Mouse (Mus musculus) gastrocnemius, adult 8-10 months (tissue): Measurements from ENCODE around the gene Cdkn1c. TPM values are rescaled to one million over a fixed set of nuclear protein-coding genes. Genes with fewer than 3 reads are reported as not detected.

Source experiments
- DNase-seq, 2 experiments: peaks; one replicate each; pipeline ENCODE4 v3.0.0; 2022; ENCODE audit warnings: low spot score in 2 of 2
- total RNA-seq, 4 experiments: library from RNA; stranded (reverse); gene quantifications; 2 replicates each; pipeline ENCODE4 v1.2.4; 2022

Gene Cdkn1c
- total RNA-seq, 4 experiments from 2014 or later, result 14.9 to 27.6 (median 22.9) TPM

DNA sequence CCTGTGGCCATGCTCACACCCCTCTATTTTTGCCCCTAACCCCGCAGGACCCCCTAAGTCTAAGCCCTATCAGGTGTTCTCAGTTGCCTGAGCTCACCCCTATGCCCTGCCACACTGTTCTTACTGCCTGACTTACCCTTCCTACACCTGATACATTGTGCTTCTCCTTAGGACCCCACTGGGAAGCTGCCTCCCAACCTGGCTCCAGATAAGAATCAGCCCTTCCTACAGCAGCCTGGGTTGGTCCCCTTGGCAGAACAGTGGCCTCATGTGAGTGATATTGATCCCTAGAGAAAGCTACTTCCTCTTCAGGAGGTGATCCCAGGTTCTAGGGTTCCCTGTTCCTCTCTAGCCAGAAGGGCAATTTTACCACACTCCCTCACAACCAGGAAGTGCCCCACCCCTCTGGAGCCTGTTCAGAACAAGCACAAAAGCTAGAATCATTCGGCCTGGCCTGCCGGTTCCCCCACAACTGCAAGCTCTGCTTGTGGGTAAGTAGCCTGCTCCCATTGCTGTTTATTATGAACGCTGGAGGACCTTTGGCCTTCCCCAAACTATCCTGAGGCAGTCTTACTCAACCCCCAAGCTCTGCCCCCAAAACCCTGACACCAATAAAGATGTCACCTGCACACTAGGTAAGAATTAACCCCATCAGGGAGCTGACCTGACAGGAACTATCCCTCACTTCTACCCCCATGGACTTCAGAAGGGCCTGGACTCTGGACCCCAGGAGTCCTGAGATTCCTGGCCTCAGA is 12.7 kb upstream of the Cdkn1c start, which contains the start of gene Slc22a18:
Gene Slc22a18, plus strand, starts transcription at position 390 of the 755 bp plus-strand sequence.
- no peak for DNase-seq

DNA sequence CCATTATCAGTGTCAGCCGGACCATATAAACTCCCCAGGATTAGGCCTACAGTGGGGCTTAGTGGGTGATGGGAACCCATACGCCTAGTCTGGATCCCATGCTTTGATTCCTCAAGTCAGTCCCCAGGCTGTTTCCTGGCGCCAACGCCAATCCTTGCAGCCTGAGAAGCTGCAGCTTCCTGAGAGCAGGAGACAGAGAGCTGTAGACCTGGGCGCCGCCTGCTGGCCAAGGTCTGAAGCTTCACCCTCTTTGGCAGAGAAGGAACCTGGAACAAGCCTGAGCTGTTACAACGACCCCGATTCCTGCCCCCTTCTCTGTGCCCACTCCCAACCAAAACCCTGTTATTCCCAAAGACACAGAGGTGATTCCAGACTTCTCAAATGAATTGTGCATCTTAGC is 9.1 kb upstream of the Cdkn1c start:
- peak; percentile 22 to 42 for DNase-seq

DNA sequence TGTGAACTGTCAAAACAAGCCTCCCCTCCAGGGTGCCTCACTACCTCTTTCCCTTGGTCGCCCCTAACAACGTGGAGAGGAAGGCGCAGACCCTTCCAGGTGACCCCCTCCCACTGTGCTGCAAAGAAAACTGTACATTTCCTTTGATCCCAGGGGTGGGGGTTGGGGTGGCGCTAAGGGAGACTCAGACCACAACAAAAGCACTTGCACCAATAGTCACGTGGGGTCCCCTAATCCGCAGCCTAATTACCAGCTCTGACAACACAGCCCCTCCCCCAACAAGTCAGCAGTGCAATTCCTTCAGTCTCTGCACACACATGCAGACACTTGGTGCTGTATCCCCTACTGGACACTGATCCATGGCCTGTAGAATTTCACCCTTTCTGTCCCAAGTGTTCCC is 6.9 kb upstream of the Cdkn1c start:
- no peak for DNase-seq

DNA sequence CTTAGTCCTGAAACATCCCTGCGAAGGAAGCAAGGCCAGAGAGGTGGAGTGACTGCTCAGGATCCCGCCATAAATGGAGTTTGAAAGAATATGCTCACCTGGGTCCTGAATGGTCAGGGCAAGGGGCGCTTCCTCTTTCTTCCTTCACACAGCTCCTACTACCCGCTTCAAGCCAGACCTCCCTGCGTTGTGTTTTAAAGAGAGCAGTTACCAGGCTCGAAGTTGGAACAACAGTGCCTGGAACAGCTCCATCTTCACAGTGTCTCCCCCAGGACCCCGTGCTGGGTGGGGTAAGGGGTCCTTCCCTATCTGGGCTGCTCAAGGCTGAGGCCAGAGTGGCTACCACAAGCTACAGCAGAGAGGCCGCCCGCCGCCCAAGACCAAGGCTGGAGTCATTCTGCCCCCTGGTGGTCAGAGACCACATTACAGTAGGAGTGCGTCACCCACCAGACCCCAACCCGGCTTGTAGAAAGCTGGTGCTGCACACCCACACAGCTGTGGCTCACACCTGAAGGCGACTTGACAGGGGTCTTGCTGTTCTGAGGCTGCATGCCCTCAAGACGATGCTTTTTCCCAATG is 5.3 kb upstream of the Cdkn1c start:
- DNase-seq, result peak; percentile 67 to 73

DNA sequence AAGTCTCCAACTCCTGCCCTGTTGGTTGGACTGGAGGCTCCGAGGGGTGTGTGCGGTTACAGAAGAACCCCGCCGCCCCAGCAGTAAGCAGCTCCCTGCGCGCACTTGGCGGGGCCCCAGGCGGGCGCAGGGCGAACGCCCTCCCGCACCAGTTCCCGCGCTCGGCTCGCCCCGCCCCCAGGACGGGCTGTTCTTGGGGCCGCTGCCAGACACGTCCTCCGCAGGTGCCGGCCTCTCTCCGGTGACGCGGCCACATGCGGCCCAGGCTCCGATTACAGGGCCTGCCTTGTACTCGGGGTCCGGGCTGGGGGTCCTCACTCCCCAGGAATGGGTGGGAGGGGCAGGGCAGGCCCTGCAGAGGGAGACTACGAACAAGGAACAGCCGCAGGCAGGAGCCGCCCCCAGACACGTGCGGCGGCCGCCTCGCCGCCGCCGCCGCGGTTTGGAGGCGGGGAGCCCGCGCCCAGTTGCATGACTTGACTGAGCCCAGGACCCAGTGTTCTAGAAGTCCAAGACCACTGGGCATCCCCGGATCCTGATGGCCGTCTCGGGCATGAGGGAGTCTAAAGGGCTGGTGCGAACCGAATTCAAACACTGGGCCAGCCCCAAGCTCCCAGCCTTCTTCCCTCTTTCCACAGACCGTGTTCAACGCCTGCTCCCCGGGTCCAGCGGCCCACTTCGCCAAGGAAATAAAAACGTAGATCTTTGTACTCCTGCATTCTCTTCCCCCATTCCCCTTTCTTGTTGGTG is 4.1 kb upstream of the Cdkn1c start:
- DNase-seq, result peak in 1 of 2 experiments; percentile 22

DNA sequence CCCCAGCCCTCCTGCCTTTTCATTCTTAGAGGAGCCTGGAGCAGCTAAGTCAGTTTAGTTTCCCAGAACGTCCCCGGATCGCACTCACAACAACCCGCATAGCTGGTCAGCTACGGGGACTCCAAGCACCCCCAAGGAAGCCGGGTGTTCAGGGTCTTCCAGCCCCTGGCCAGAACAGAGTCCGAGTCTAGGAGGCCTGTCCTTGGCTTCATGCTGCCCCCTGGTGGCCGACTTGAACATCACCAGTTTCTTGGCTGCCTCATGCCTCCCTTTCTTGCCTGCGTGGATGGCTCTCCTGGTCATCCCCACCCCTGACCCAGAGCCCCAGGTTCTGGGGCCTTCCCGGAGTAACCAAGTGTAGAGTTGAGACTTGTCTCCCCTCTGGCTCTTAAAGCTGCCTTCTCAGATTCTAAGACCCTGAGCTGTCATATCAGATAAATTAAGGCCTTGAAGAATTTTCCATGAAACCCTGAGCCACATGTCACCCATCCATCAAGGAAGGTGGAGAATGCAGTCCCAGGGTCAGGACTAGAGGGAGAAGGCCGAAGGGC is 3.1 kb upstream of the Cdkn1c start:
- peak in 1 of 2 experiments; percentile 46 for DNase-seq

DNA sequence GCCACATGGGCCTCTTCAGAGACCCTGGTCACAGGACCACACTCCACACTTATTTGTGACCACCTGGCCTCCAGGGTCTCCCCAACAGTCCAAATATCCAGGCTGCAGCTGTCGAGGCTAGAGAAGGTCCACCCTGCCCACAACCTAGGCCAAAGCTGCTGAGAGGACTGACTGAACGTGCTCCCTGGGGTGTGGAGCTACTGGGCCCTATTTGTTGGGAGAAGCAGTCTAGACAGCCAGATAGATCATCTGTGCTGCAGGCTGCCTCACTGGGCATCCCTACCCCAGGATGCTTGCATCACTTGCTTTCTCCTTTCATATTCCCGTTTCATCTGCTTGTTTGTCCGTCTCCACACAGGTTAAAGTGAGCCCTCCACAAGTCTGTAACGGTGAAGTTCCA is 1.7 kb upstream of the Cdkn1c start:
- DNase-seq, result no peak

DNA sequence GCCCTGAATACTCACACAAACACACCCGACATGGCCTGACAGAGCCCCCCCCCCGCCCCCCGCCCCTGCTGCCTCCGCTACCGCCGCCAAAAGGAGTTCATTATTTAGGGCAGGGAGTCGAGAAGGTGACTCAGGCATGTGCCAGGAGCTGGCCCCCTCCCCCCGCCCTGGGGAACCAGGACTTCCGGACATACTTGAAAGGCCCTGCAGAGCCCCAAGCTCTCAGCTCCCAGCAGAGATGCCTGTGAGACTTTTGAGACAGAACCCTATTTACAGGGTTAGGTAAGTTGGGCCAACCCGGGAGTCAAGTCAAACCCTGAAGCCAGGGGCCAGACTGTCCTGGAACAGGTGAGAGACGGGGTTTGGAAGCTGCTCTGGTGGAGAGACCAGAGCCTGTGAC is 1.1 kb upstream of the Cdkn1c start:
- no peak for DNase-seq

DNA sequence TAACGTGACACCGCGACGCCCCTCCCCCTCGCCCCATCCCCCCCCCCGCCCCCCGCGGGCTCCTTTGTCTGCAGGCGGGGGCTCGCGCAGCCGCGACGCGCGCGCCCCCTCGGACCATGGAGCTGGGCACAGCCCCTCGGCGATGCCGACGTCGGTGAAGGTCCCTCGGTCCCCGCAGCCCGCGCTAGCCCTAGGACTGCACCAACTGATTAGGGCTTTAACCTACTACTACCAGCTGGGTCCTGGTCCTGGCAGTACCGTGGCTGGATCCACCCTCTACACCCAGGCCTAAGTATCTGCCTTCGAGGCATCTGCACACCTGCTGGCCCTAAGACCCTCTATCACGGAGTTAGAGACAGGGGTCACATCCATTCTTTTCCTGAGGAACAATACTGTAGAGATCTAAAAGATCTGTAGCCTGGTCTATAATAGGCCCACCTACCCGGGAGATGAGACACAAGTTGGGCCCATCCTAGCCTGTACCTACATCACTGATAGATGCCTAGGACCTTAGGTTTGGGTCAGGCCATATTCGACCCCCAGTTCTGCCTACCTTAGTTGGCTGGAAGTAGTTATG is 532 bp upstream of the Cdkn1c start:
- peak in 1 of 2 experiments; percentile 23 for DNase-seq

DNA sequence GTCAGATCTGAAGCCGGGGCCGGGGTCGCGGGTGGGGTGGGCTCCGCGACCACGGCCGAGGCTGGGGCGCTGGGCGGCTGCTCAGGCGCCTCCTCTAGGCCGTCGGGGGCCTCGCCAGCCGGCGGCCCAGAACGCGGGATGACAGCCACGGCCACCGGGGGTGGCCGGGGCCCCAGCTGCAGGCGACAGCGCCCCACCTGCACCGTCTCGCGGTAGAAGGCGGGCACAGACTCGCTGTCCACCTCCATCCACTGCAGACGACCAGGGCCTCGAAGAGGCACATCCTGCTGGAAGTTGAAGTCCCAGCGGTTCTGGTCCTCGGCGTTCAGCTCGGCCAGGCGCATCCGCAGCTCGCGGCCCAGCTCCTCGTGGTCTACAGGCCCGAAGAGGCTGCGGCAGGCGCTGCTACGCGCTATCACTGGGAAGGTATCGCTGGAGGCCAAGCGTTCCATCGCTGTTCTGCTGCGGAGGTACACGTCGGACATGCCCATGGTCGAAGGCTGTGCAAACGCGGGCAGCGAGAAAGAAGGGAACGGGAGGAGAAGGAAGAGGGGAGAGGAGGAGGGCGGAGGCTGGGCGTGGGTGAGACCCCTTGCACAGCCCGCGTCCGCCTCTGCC is 524 bp downstream of the Cdkn1c start:
- no peak for DNase-seq

DNA sequence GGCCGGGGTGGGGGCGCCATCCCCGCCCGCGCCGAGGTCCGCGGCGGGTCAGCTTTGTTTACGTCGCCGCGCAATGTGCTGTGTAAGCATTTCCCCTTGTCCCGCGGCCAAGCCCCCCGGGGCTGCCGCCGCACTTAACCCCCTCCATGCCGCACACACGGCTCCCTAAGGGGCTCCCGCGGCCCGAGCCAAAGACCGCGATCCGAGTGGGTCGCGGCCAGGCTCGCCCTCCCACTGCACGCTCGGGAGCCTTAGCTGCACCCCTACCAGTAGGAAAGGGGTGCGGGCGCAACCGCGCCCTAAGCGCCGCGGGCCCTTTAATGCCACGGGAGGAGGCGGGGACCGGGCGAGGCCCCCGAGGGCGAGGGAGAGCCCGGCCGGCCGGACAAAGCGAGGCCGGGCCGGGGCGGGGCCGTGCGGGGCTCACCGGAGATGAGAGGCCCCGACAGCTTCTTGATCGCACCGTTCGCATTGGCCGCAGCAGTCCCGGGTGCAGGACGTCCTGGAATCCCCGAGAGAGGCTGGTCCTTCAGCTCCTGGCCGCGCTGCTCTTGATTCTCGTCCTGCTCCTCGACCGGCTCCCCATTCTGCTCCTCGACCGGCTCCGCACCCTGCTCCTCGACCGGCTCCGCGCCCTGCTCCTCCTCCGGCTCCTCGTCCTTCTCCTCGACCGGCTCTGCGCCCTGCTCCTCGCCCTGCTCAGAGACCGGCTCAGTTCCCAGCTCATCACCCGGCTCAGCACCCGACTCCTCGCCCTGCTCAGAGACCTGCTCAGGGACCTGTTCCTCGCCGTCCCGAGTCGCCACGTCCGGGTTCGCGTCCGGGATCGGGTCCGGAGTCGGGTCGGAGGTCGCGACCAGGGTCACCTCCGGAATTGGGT is 1.3 kb downstream of the Cdkn1c start:
- peak; percentile 34 to 38 for DNase-seq

DNA sequence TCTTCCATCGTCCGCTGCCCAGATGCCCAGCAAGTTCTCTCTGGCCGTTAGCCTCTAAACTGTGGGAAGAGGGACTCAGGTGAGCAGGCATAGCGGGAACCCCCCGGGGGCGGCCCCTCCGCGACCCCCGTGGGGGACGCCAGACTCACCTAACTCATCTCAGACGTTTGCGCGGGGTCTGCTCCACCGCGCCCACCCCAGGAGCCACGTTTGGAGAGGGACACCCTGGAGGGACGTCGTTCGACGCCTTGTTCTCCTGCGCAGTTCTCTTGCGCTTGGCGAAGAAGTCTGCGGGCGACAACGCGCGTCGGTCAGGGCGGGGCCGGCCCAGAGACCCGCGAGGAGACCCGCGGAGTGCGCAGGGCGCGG is 1.9 kb downstream of the Cdkn1c start:
- DNase-seq, result no peak

DNA sequence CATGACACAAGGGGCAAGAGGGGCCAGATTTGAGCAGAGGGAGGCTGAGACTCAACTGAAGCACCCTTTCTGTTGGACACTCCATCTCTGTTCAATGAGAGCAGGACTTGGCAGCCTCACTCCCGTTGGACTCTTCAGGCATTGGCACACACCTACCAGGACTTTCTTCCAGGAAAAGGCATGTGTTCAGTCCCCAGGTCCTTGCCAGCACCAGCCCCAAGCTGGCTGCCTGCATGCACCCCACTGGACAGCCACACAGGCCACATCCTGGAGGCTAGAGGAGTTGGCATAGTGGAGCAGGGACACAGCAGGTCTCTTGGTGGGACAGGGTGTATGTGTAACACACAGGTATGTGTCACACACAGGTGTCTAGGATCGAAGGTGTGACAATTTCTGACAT is 13.7 kb downstream of the Cdkn1c start:
- peak in 1 of 2 experiments; percentile 40 for DNase-seq

DNA sequence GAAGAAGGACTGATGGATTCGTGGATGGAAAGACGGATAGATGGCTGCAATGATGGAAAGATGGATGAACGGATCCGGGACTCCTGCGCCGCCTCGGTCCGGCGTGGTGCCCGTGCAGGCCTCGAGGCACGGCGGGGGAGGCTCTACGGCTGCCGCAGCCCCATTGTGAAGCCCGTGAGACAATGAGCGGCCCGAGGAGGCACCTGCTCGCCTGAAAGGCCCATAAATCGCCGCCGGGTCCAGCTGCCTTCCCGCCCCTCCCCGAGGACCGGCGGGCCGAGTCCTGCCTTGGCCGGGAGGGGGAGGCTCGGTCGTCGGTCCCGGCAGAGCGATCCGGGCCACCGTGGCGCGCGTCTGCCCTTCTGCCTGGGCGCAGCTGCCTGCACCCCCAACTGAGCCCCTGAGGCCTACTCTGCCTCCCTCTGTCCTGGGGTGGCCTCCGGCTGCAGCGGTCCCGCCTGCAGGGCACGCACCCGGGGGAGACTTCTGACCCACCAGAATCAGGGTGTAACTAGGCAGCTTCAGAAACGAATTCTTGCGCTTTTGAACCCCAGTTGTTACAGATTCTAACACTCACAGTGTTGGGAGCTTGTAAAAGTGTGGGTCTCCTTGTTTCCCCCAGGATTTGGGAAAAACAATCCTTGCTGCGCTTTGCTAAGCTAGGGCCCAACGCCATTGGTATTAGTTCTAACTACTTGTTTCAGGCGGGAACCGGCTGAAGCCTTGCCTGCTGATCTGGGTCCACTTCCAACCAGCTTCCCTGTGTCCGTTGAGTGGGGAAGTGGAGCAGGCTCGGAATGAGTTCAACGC is 15.0 kb downstream of the Cdkn1c start:
- DNase-seq, result no peak

DNA sequence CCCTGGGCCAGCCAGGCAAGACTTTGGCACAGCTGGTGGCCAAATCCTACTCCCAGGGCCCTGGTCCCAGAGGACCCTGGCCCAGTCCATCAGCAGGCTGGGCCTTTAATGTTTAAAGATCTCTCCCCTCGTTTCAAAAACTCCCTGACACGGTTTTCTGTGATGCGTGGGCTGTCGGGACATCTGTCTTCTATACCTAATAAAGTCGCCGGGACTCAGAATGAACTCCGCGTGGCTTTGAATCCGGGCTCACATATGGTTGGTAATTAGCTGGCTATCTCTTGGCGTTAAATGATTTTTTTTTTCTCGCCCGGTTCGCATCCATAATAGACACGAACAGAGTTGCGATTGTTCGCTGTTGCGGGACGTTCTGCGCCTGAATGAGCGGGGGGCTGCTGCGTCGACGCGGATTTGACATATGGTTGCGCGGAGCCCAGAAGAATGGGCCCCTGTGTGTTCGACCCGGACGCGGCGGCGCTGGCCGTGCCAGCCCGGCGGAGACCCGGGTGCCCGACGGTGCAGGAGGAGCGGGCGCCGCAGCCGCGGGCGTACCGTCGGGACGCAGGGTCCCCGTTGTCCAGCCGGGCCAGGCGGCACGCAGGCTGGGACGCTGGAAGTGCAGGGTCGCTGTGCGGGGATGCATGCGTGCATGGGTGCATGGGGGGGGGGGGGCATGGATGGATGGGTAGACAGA is 15.7 kb downstream of the Cdkn1c start:
- DNase-seq, result no peak

DNA sequence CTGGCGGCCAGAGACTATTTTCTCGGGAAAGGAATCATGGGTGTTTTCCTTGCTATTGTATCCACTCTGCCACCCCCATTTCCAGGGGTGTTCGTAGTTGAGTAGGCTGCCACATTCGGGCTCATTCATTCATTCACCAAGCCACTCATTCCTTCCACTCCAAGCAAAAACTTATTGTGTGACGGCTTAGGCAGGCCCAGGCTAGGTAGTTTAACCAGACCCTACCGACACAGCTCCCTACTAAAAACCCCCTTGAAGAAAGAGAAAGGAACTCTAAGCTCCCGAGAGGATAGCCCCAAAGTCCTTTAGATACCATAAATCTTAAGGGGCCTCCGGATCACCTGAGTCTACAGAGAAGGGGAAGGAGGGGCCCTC is 16.3 kb downstream of the Cdkn1c start:
- no peak for DNase-seq

DNA sequence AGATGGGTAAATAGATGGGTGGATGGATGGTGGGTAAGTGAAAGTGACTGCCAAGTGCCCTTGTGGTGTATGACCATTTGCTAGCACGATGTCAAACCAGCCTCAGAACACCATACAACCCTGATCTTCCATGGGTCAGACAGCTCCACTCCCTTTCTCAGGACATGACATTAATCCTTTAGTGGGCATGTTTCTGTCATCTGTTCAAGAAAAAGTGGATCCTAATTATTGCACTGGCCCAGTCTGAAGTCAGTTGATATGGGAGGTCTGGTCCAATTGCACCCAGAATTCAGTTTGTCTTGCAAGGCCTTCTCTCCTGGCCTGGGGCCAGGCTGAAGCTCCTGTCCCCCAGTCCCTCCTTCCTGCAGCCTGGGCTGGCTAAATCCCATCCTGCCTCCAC is 21.9 kb downstream of the Cdkn1c start:
- no peak for DNase-seq

DNA sequence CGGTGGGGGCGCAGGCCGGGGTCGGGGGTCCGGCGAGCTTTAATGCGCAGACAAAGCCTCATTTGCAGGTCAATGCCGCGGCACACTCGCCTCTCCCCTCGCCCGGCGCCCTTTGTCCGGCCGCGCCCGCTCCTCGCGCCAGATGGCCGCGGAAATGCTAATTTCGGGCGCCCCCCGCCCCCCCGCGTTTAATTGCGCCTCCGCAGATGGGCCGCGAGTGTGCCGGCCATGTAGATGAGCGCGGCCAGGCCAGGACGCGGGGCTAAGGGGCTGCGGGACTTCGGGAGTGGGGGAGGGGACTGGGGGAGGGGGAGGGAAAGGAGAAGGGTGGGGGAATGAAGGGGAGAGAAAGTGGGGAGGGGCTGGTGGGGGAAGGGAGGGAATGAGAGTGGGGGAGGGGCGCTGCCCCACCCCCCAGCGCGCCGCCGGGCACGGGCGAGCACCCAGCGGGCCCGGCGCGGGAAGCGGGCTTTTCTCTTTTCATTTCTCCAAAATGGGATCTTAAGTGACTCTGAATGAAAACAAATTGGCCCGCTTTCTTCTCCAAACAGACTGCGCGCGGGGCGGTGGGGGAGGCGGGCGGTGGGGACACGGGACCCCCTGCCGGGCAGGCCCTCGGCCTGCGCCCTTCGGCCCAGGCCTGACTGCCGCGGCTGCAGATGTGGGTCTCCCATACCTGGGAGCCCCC is 22.8 kb downstream of the Cdkn1c start:
- no peak for DNase-seq
